Mouse (Mus musculus): ENCODE data around the gene Sbk1.

Gene Sbk1

GRCm38 (mm10) chr7:126271712-126272683 lies at the start of gene Sbk1:
Gene Sbk1 (plus strand): TSS chr7:126272619.
- DNase-seq (ENCODE audit: low spot score in 2 of 2), result peak; percentile 92 to 94

- DNase-seq (ENCODE audit: low spot score in 2 of 2), result no peak
These were observed 49.7 kb upstream of the Sbk1 start for GRCm38 (mm10) chr7:126222753-126223152.

- DNase-seq (ENCODE audit: low spot score in 2 of 2), result no peak
These were observed 46.3 kb upstream of the Sbk1 start for GRCm38 (mm10) chr7:126226136-126226535.

- DNase-seq (ENCODE audit: low spot score in 2 of 2), result no peak
These were observed 41.9 kb upstream of the Sbk1 start for GRCm38 (mm10) chr7:126230357-126231148.

GRCm38 (mm10) chr7:126232345-126233071 lies 39.9 kb upstream of the Sbk1 start:
- DNase-seq (ENCODE audit: low spot score in 2 of 2), result no peak

- DNase-seq (ENCODE audit: low spot score in 2 of 2), result no peak
These were observed 37.8 kb upstream of the Sbk1 start for GRCm38 (mm10) chr7:126234611-126235010.

- no peak for DNase-seq (ENCODE audit: low spot score in 2 of 2)
These were observed 36.2 kb upstream of the Sbk1 start for GRCm38 (mm10) chr7:126236083-126236793.

- no peak for DNase-seq (ENCODE audit: low spot score in 2 of 2)
These were observed 35.6 kb upstream of the Sbk1 start for GRCm38 (mm10) chr7:126236794-126237192.

GRCm38 (mm10) chr7:126240814-126241360 lies 31.5 kb upstream of the Sbk1 start:
- DNase-seq (ENCODE audit: low spot score in 2 of 2), result no peak

GRCm38 (mm10) chr7:126244168-126244750 lies 28.2 kb upstream of the Sbk1 start:
- no peak for DNase-seq (ENCODE audit: low spot score in 2 of 2)

- peak; percentile 47 to 57 for DNase-seq (ENCODE audit: low spot score in 2 of 2)
These were observed 24.3 kb upstream of the Sbk1 start for GRCm38 (mm10) chr7:126248088-126248487.

GRCm38 (mm10) chr7:126248641-126249141 lies 23.7 kb upstream of the Sbk1 start:
- no peak for DNase-seq (ENCODE audit: low spot score in 2 of 2)

- DNase-seq (ENCODE audit: low spot score in 2 of 2), result no peak
These were observed 23.3 kb upstream of the Sbk1 start for GRCm38 (mm10) chr7:126249146-126249545.

GRCm38 (mm10) chr7:126249986-126250385 lies 22.4 kb upstream of the Sbk1 start:
- DNase-seq (ENCODE audit: low spot score in 2 of 2), result no peak

- DNase-seq (ENCODE audit: low spot score in 2 of 2), result peak; percentile 61 to 69
These were observed 21.9 kb upstream of the Sbk1 start for GRCm38 (mm10) chr7:126250481-126250880.

GRCm38 (mm10) chr7:126251698-126252097 lies 20.7 kb upstream of the Sbk1 start:
- peak; percentile 66 to 71 for DNase-seq (ENCODE audit: low spot score in 2 of 2)

GRCm38 (mm10) chr7:126252230-126252629 lies 20.2 kb upstream of the Sbk1 start:
- no peak for DNase-seq (ENCODE audit: low spot score in 2 of 2)

- DNase-seq (ENCODE audit: low spot score in 2 of 2), result peak; percentile 46 to 64
These were observed 11.9 kb upstream of the Sbk1 start for GRCm38 (mm10) chr7:126260280-126261210.

GRCm38 (mm10) chr7:126261823-126262222 lies 10.6 kb upstream of the Sbk1 start:
- DNase-seq (ENCODE audit: low spot score in 2 of 2), result no peak
